Mouse (Mus musculus) midbrain, postnatal 0 days (tissue): ENCODE data around the gene Clstn3. TPM values are rescaled to one million over a fixed set of nuclear protein-coding genes. Genes with fewer than 3 reads are reported as not detected.
"Not testable (repeated sequence)": the region's sequence is repeated elsewhere in the genome, so short reads cannot be mapped to it uniquely, and the experiment has no call there.

Experiments
- ATAC-seq: fragments of 200-750 bp; cut with Nextera tagmentation; 2 replicates; pipeline ENCODE4 v1.8.0; 2017; ENCODE audit warnings: moderate number of reproducible peaks, mild to moderate bottlenecking, moderate TSS enrichment, moderate library complexity; ENCODE audit not compliant: low FRiP score
- DNase-seq: peaks from one replicate; pipeline ENCODE4 v3.0.0-alpha.2; 2015; ENCODE audit warnings: low spot score
- H3K27ac ChIP-seq: fragments of 300-500 bp; sonication (generic); 2 replicates; pipeline ENCODE4 v1.5.1; 2014; ENCODE audit warnings: low read depth, mild to moderate bottlenecking, low read length, mixed read lengths
- H3K27me3 ChIP-seq: fragments of 300-500 bp; sonication (generic); 2 replicates; pipeline ENCODE4 v1.6.1; 2014; ENCODE audit warnings: low read length, control low read depth, mixed read lengths; ENCODE audit not compliant: insufficient read depth
- H3K36me3 ChIP-seq: fragments of 300-500 bp; sonication (generic); 2 replicates; pipeline ENCODE4 v1.6.1; 2014; ENCODE audit warnings: low read length, control low read depth, mixed read lengths; ENCODE audit not compliant: insufficient read depth
- H3K4me1 ChIP-seq: fragments of 300-500 bp; sonication (generic); 2 replicates; pipeline ENCODE4 v1.6.1; 2014; ENCODE audit warnings: mild to moderate bottlenecking, control low read depth, antibody characterized with exemption, low read length, mixed read lengths; ENCODE audit not compliant: insufficient read depth
- H3K4me2 ChIP-seq: fragments of 300-500 bp; sonication (generic); 2 replicates; pipeline ENCODE4 v1.6.1; 2014; ENCODE audit warnings: low read depth, mild to moderate bottlenecking, low read length, mixed read lengths; ENCODE audit not compliant: poor library complexity, severe bottlenecking
- H3K4me3 ChIP-seq: fragments of 300-500 bp; sonication (generic); 2 replicates; pipeline ENCODE4 v1.5.1; 2014; ENCODE audit warnings: low read depth, mild to moderate bottlenecking, low read length, moderate library complexity
- H3K9ac ChIP-seq: fragments of 300-500 bp; sonication (generic); replicated peaks from 2 replicates; pipeline ENCODE4 v1.6.1; 2014; ENCODE audit warnings: mild to moderate bottlenecking, low read length, moderate library complexity, mixed read lengths; ENCODE audit not compliant: poor library complexity, severe bottlenecking
- H3K9me3 ChIP-seq: fragments of 300-500 bp; sonication (generic); 2 replicates; pipeline ENCODE4 v1.6.1; 2016; ENCODE audit warnings: low read length, control low read depth
- CTCF ChIP-seq: IDR thresholded peaks from 2 replicates; pipeline ENCODE4 v1.5.1; 2016; ENCODE audit warnings: antibody characterized with exemption, mild to moderate bottlenecking
- WGBS: fragments of 180-500 bp; shearing (Covaris S2); extraction: QIAGEN DNeasy Blood & Tissue Kit; methylation state at CpG from one replicate; pipeline ENCODE4 v1.1.7; 2014; 5-methylcytosine and 5-hydroxymethylcytosine counted together
- polyA plus RNA-seq: library from polyadenylated mRNA; unstranded; fragments of >200 nt; fragmentation: Nextera tagmentation; extraction: Ambion mirVana; gene quantifications from 2 replicates; pipeline ENCODE4 v1.2.1, GENCODE M21; 2015
- total RNA-seq: library from RNA; depleted of rRNA; stranded (reverse); fragments of >200 nt; gene quantifications from 2 replicates; pipeline ENCODE4 v1.2.3, GENCODE M21; 2014

Gene Clstn3
- total and polyA plus RNA-seq, 2 experiments from 2014 or later: 205 to 315 TPM

DNA sequence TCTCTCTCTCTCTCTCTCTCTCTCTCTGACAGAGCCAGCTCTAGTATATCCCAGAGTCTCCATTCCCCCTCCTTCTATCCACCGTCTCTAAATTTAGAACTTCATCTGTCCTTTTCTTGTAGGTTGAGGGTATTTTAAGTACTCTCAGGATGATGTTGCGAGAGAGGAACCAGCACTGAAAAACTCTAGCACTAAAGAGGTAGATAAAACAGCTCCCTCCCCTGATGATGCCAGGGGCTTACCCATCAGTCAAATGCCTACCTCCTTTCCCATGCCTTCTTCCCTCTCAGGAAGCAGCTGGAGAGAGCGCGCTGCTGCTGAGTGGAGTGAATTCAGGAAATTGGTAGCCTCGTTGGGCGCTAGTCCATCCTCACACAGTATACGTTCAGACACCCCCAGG is 37.3 kb downstream of the Clstn3 start:
- no peak for ATAC-seq
- no peak overlapping the region for H3K4me2 ChIP-seq
- peaks cover 17% of the 10 kb centered on the region for H3K36me3 ChIP-seq
- H3K4me1 ChIP-seq: 0 out of 2 replicates have a peak, but pooled peaks cover 5% of the 10 kb centered on the region
- 90% methylated on average over 7 of the region's 7 CpGs for WGBS
- DNase-seq: no peak
- H3K4me3 ChIP-seq: no peak overlapping the region
- H3K27me3 ChIP-seq: no peaks in the 10 kb centered on the region
- H3K9me3 ChIP-seq: no peaks in the 10 kb centered on the region
- H3K27ac ChIP-seq: no peak overlapping the region
- H3K9ac ChIP-seq: no peak overlapping the region
- no peak for TF ChIP-seq CTCF

DNA sequence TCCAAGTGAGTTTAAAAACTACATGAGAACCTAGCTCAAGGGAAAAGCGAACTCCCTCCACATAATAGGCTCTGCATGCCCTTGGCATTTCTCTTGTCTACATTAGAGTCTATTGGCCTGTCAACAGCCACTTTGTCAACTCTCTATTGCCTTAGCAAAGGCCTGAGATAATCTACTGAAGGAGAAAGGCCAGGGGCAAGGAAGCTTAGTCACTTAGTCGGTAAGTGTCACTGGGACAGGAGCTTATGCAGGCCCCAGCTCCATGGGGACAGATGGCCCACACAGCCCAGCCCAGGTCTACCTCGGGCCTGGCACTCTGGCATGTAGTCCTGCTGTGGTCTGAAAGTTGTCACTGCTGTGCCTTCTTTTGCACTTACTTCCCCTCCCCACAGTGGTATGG is 38.0 kb downstream of the Clstn3 start:
- Histone ChIP-seq H3K27ac (no peak overlapping the region), H3K36me3 (peaks cover 10% of the 10 kb centered on the region; the same call in 1 of the 2 replicates), H3K4me1 (0 out of 2 replicates have a peak, but pooled peaks cover 5% of the 10 kb centered on the region), H3K9me3 (no peaks in the 10 kb centered on the region), H3K4me3 (no peak overlapping the region), H3K27me3 (no peaks in the 10 kb centered on the region), H3K9ac (no peak overlapping the region), H3K4me2 (no peak overlapping the region)
- no peak for TF ChIP-seq CTCF
- no peak for ATAC-seq
- 61% methylated on average over 3 of the region's 3 CpGs for WGBS
- DNase-seq: no peak

GRCm38 (mm10) chr6:124425523-124425922 is 39.1 kb downstream of the Clstn3 start:
- Histone ChIP-seq H3K9ac (no peak overlapping the region), H3K27ac (no peak overlapping the region), H3K4me2 (no peak overlapping the region), H3K4me1 (0 out of 2 replicates have a peak, but pooled peaks cover 5% of the 10 kb centered on the region), H3K4me3 (no peak overlapping the region), H3K36me3 (0 out of 2 replicates have a peak, but pooled peaks cover 3% of the 10 kb centered on the region), H3K9me3 (no peaks in the 10 kb centered on the region), H3K27me3 (no peaks in the 10 kb centered on the region)
- ATAC-seq (no peak), DNase-seq (no peak)
- WGBS: 75% methylated on average over 6 of the region's 6 CpGs
- TF ChIP-seq CTCF: no peak

DNA sequence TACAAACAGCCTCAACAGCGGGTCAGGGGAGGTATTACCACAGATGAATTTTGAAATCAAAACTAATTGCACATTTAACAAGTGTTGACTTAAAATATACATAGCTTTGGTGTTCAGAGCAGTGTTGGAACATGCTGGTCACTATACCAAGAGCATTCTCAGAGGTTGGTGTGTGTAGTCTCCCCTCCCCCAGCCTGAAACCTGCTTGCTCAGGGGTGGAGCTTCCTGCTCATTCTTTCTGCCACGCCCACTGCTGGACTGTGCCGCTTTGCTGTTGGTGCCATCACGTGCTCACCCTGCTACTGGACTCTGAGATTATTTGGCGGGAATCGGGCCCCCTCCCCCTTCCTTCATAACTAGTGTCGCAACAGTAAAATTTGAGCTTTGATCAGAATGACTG is 39.6 kb downstream of the Clstn3 start:
- not testable (repeated sequence) for H3K9me3 ChIP-seq, H3K4me2 ChIP-seq, ATAC-seq, H3K36me3 ChIP-seq, H3K9ac ChIP-seq, H3K27ac ChIP-seq, DNase-seq, H3K27me3 ChIP-seq, H3K4me3 ChIP-seq, H3K4me1 ChIP-seq
- WGBS: 67% methylated on average over 7 of the region's 7 CpGs

- no peak for DNase-seq
- Histone ChIP-seq H3K4me3 (no peak overlapping the region), H3K4me2 (no peak overlapping the region), H3K36me3 (no peaks in the 10 kb centered on the region), H3K9ac (no peak overlapping the region), H3K9me3 (no peaks in the 10 kb centered on the region), H3K4me1 (no peaks in the 10 kb centered on the region), H3K27me3 (no peaks in the 10 kb centered on the region), H3K27ac (no peak overlapping the region)
- 58% methylated on average over 1 of the region's 1 CpGs for whole genome bisulfite sequencing
- ATAC-seq: no peak
- no peak for TF ChIP-seq CTCF
Measured at GRCm38 (mm10) chr6:124424068-124424498, 40.5 kb downstream of the Clstn3 start.

GRCm38 (mm10) chr6:124418686-124419085 is 45.9 kb downstream of the Clstn3 start:
- H3K9me3 ChIP-seq: no peaks in the 10 kb centered on the region
- TF ChIP-seq CTCF: no peak
- H3K36me3 ChIP-seq: no peaks in the 10 kb centered on the region
- H3K9ac ChIP-seq: no peak overlapping the region
- DNase-seq (no peak), ATAC-seq (no peak)
- H3K27ac ChIP-seq: no peak overlapping the region
- no peak overlapping the region for H3K4me3 ChIP-seq
- 85% methylated on average over 3 of the region's 3 CpGs for WGBS
- H3K27me3 ChIP-seq: no peaks in the 10 kb centered on the region
- H3K4me2 ChIP-seq: no peak overlapping the region
- H3K4me1 ChIP-seq: no peaks in the 10 kb centered on the region
